Mouse (Mus musculus) ZHBTc4 (cell line): ENCODE results near the gene Eif4a3.
A peak's percentile ranks its signal among the peaks of the same experiment; 100 is the strongest.
"Not testable (repeated sequence)": the region's sequence is repeated elsewhere in the genome, so short reads cannot be mapped to it uniquely, and the experiment has no call there.

Source experiments
- DNase-seq: peaks from one replicate; pipeline ENCODE4 v3.0.0-alpha.2; 2011; ENCODE audit warnings: low read depth, low spot score

Gene Eif4a3

DNA sequence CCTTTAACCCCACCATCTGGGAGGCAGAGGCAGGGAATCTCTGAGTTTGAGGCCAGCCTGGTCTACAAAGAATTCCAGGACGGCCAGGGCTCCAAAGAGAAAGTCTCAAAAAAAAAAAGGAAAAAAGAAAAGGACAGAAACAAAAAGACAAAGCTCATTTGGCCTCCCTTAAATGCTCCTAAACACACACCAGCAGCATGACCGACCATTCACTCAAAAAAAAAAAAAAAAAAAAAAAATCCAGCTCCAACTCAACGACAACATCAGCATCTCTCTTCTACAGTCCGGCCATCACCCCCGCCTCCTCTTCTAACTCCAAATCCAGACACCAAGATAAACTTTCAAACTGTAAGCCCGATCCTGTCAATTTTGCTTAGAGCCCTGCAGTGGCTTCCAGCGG lies 972 bp downstream of the Eif4a3 start:
- DNase-seq, result no peak

DNA sequence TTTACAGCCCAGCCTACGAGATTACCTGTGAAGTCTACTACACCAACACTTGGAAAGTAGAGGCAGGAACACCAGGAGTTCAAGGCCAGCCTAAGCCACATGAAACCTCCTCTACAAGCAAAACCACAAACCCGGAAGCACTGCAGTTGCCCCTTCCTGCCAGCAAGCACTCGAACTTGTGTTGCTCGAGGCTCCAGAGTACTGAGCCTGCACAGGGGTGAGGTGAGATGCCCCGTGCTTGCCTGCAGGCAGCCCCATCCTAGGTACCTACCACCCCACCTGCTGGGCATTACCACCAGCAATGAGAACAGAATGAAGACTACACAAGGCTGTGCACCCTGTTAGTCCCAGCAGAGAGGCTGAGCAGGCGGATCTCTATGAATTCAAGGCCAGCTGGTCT lies 1.9 kb downstream of the Eif4a3 start:
- peak; percentile 31 for DNase-seq

DNA sequence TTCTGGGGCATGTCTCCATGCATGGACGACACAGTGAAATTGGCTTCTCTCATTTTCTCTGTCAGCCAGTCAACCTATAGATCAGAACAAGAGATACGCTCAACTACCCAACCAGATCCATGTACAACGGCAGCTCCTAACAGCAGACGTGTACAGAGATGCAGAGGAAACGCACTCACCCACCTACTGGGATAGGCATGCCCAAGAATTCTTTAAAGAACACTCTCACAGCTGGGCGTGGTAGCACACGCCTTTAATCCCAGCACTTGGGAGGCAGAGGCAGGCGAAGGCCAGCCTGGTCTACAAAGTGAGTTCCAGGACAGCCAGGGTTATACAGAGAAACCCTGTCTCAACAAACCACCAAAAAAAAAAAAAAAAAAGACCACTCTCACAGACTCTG lies 7.0 kb downstream of the Eif4a3 start:
- peak; percentile 73 for DNase-seq

DNA sequence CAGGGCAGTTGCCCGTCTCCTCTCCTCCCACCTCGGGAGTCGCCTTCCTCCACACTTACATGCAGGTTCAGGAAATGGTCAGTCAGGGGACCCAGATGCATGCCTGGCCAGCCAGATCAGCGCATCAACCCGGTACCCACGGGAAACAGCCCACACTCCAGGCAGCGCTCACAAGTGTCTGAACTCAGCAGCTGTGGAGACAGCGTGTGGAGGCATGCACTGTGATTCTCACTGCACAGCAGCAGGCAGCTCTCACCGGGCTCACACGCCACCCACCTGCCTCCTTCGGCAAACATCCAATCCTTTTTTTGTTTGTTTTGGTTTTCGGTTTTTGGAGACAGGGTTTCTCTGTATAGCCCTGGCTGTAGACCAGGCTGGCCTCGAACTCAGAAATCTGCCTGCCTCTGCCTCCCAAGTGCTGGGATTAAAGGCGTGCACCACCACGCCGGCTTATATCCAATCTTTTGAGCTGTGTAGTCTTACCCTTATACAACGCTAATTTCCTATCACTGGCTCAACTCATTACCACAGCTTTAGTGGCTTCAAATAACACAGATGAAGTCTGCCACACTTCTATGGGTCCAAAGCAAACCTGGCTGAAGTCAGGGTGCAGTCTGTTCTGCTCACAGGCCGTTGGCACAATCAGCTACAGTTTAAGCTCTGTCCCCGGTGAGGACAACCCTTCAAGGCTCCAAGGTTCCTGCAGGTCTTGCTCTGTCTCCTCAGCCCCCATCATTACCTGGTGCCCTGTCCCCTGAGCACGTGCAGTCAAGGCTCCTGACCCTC lies 12.5 kb downstream of the Eif4a3 start:
- DNase-seq, result no peak

DNA sequence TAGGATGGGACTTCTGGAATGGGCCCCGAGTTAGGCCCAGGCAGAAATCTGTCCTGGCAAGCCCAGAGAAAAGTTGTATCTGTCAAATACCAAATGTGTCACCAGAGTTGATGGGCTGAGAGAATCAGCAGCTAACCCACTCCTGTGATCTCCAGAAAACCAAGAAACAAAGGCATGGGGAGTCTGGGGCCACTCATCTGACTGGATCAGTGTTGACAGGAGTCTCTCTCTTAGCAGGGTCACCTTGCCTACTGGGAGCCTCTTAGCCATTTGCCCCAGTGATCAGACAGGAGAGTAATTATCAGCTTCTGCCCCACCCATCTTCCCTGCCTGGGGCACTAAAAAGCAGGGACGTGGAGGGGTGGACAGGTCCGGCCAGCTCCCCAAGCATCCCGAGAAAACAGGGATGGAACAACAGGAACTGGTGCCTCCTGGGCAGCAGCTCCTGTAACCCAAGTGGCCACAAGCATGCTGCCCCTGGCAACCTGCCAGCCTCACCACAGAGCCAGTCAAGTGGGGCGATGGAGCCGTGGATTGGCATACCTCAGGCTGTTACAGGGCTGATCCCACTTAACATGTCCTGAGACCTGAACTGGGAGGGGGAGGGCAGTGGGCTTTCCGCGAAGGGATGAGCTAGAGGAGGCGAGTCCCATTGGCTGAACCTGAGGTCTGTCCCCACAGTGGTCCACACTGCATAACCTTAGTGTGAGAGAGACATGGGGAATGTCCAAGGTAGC lies 13.9 kb downstream of the Eif4a3 start:
- no peak for DNase-seq

DNA sequence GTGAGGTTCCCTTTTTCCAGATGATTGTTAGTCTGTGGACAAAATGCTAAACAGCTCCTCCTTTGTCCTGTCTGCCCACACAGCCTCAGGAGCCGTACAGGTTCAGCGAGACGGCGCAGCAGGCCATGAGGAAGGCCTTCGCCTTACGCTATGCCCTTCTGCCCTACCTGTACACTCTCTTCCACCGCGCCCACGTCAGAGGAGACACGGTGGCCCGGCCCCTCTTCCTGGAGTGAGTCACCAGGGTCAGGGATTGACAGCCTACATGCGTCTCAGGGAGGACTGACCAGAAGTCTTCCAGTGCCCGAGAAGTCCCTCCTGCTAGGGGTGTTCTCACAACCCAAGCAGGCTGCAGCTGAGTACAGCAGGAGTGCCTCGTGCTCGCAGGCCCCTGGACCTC lies 18.9 kb downstream of the Eif4a3 start:
- no peak for DNase-seq

DNA sequence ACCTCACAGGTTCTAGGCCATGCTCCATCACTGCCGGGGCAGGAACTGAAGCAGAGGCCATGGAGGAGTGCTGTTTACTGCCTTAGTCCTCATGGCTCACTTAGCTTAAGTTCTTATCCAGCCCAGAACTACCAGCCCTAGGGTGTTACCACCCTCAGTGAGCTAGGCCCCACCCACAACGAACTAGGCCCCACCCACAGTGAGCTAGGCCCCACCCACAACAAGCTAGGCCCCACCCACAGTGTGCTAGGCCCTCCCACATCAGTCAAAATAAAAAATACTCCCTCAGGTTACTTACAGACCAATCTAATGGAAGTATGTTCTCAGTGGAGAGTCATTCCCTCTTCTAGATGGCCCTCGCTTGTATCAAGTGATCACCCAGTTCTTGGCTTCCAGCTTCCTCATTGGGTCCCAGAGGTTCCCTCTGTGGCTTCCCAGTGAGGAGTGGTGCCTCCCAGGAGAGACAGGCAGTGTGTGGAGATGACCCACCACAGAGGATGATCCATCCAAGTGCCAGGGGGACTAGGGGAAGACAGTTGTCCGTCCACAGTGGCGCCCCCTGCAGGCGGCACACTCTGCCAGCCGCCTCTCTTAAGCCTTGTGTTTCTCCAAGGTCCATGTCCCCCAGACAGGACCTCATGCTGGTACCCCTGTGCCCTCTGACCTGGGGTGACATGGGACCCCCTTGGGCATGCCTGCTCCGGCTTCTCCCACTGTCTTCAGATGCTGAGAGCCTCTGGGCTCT lies 26.5 kb downstream of the Eif4a3 start:
- DNase-seq, result peak; percentile 77

DNA sequence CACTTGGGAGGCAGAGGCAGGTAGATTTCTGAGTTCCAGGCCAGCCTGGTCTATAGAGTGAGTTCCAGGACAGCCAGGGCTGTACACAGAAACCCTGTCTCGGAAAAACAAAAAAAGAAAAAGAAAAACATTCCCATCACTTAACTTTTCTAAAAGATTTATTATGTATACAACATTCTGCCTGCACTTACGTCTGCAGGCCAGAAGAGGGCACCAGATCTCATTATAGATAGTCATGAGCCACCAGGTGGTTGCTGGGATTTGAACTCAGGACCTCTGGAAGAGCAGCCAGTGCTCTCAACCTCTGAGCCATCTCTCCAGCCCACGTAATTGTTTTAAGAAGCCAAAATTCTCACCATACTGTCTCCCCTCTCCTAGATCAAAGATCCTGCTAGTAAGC lies 27.4 kb downstream of the Eif4a3 start:
- DNase-seq, result not testable (repeated sequence)

DNA sequence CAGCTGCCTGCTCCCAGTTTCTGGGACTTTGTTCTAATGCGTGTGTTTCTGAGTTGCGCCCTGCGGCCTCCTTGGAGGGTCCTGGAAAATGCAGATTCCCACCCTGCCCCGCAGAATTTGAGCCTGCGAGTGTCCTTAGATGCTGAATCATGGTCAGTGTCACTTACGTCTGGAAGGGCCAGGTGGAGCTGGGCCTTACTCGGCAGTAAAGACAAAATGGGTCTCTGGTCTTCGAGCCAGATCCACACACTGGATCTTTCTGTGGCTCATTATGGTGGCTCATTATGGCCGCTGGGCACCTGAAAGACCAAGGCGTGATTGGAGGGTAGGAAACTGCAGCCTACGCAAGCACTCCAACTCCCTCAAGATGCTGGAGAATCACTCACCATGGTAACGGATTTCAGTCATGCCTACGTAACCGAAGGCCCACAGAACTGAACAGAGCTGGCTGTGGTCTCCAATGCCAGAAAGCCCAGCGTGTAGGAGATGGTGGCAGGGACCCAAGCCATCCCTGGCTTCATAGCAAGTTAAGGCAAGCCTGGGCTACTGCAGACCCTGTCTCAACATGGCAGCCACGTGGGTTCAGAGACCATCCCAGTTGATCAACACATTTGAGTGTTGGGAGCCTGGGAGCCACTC lies 31.2 kb downstream of the Eif4a3 start:
- DNase-seq, result peak; percentile 43

DNA sequence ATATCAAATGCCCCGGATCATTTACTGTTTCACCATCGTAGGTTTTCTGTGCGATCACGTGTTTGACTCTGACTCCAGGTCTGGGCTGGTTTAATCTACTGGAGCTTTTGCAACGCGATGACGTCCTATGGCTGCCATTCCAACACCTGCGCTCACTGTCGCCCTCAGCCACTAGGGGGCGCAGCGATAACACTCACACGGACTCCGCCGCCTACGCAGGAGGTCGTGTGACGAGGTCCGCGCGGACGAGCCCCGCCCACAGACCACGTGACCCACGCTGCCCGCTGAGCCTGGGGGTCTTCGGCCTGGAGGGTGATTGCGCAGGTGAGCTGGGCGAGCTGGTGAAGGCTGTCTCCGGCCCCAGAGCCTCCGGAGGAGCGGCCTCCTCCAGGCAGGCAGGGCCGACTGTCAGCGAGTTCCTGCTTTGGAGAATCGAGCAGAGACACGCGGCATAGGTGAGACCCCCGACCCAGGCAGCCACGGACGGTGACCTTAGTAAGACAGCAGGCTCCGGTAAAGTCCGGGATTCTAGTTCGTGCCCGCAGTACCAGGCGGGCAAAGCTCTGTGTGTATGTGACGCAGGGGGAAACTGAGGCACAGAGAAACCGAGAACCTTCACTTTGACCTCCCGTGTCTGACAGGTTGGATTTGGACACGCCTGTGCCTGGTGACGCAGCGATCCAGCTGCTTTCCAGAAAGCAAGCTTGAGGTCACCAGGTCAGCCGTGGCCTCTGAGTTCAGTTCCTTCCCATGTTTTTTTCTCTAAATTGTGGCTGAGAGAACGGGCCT lies 31.9 kb downstream of the Eif4a3 start, which contains the start of gene Gaa:
TSS of gene Gaa (plus strand) at position 120 of the 789 bp plus-strand sequence.
- DNase-seq, result peak; percentile 96

DNA sequence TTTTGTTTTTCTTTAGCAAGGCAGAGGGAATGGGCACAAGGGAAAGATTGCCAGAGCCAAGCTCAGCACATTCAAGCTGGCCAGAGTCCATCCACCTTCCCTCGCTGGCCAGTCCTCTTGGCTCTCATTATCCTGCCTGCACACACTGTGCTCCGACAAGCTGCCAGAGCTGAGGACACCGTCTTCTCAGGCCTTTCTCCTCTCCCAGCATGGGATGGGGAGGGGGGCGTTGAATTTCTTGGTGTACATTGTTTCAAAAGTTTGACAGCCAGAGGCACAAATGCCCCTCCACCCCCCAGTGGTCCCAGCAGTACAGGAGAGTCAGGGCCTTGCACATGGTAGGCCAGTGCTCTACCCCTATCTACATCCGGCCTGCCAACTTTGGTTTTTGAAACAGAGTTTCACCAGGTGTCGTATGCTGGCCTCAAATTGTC lies 32.6 kb downstream of the Eif4a3 start:
- no peak for DNase-seq

DNA sequence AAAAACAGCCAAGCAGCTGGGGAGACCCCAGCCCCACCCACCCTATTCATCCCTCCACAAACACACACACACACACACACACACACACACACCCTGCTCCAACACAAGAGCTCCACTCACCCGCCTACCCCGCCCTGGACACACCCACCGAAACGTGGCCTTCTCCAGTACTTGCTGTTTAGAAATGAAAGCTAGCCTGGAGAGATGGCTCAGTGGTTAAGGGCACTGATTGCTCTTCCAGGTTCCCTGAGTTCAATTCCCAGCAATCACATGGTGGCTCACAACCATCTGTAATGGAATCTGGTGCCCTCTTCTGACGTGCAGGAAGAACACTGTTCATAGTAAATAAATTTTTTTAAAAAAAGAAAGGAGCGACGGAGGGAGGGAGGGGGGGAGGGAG lies 34.1 kb downstream of the Eif4a3 start:
- DNase-seq, result peak; percentile 52

DNA sequence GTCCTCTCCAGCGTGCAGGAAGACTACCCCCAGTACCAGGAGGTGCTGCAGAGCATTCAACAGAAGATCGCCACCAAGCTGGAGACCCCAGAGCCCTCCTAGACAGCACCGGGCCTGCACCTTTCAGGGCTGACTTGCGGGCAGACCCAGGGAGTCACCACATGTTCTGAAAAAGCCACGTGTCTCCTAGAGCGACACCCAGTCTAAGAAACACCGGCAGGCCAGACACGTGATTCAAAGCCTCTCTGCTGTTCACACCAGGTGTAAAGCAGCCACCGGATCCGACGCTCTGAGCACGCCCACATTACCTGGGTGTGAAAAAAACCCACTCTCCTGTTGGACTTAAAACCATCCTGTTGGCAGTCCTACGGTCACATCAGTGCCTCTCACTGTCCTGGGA lies 35.5 kb downstream of the Eif4a3 start:
- peak; percentile 51 for DNase-seq

DNA sequence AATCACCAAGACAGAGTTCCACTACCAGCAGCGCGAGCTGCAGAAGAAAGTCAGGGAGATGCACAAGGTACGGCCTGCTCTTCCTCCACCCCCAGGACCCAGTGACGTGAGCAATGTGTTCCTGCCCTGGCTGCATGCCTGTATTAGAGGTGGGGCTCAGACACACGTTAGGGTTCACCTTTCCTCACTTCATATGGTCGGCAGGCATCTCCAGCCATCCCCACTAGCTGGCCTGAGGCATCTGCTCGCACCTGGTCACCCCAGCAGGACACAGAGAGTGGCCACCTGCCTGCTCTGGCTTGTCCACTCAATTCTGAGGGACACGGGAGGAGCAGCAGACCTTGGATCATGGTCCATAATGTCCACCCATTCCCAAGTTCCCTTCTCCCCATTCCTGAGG lies 39.9 kb downstream of the Eif4a3 start:
- no peak for DNase-seq

DNA sequence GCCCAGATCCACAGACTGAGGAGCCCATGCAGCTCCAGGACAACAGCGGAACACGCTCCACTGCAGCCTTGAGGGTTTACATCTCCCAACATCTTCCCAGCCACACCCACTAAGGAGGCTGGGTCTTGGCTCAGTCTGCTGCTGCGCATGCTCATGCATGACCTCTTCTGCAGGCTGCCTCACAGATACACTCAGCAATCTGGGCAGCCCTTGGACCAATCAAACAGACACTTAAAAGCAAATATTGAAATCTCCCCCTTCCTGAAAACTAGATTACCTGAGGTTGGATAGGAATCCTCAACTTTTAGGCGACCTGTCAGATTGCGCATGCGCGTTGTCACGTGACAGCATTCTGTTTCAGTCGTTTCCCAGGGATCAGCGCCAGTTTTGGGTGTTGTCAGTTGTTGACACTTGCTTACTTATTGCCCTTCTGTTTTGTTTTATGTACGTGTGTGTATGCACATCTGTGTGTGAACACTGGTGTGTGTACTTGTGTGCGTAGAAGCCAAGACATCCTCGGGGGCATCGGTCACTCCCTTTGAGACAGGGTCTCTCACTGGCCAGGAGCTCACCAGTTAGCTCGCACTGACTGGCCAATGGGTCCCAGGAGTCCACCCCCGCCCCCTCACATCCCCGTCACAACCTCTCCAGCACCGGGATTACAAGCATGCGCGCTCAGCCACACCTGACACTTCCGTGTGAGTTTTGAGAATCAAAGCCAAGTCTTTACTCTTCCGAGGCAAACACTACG lies 41.1 kb downstream of the Eif4a3 start:
- DNase-seq, result peak; percentile 86

DNA sequence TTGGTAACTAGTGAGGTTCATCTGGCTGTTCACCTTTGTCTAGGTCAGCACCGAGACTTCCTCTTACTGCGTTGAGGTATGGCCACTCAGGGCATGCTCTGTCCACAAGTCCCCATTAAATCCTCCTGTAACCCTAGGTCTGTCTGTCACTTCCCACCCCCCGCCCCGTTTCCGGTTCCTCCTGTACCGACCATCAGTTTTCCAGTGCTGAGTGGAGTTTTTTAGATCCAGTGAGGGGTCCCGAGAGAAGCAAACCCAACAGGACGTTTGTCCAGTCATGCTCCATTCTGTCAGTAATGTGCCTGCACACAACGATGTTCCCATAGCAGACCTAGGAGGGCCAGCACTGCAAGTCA lies 41.7 kb downstream of the Eif4a3 start:
- DNase-seq, result no peak

DNA sequence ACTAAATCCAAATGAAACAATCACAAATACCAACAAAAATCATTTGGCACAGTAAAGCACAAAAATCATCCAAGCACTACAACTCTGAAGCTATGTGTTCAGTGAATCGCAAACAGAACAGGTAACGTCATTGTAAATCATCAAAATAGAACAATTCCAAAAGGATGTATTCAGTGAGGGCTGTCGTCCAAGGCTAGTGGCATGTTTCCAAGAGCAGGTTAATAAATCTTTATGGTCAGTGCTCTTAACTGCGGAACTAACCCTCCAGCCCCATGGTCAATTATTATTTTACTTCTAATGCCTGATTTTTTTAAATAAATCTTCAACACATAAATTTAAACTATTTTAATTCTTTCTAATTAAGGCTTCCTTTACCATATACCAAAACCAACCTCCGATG lies 43.3 kb downstream of the Eif4a3 start:
- not testable (repeated sequence) for DNase-seq

DNA sequence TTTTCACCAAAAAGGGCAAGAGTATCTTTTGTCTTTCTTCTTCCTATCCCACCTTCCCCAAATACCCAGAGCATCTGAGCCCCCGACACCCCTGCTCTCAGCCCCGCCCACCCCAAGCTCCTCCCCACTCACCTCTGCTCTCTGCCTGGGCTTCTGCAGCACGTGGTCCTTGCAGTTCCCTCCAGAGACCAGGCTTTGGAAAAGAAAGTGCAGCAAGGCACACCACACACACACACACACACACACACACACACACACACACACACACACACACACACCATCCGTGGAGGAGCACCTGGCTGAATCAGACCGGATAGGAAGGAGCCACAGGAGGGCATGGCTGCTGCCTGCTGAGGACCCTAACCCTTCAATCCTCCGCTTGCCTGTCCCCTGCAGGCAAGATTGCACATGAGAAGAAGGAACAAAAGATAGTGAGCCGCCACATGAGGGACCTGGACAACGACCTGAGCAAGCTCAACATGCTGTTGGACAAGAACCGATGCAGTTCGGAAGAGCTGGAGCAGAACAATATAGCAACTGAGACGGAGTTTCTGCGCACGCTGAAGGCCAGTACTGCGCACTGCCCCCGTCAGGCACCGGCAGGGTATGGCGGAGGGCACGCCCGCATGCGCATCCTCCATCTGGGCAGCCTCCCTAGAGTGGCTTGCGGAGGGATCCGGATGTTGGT lies 46.9 kb downstream of the Eif4a3 start:
- peak; percentile 70 for DNase-seq

DNA sequence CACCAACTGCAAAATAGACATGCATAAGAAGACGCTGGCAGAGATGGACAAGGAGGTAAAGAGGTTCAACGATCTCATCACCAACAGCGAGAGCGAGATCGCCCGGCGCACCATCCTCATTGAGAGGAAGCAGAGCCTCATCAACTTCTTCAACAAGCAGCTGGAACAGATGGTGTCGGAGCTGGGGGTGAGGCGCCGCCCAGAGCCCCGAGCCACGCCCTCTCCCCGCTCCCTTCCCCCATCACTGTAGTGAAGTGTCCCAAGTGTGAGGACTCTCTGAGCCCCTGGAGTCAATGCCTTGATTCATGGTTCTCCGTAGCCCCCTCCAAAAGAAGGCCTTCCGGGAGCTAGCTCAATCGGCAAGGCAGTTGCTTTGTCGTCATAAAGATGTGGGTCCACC lies 48.9 kb downstream of the Eif4a3 start:
- DNase-seq, result peak; percentile 40

DNA sequence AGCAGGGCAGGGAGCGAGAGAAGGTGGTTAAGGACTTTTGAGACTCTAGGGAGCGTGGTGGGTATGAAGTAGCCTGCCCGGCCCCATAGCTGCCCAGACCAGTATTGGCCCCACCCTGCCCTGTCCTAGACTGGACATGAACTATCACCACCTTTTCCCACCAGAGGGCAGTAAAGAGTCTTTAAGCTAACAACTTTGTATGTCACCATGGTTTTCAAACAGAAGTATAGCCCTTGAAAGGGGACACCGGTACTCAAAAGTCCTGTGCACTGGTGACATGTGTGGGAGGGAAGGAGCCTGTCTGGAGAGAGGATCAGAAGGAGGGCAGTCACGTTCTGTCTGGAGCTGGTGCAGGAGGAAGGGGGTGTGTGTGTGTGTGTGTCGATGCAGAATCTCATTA lies 50.9 kb downstream of the Eif4a3 start:
- peak; percentile 78 for DNase-seq
